Mouse (Mus musculus): Measurements from ENCODE around the gene Fnbp1. TPM values are rescaled to one million over a fixed set of nuclear protein-coding genes. Genes with fewer than 3 reads are reported as not detected.
A peak's percentile ranks its signal among the peaks of the same experiment; 100 is the strongest.

The Fnbp1 gene
- polyA plus RNA-seq, 1 experiment from 2014 or later = 20.3 TPM

- WGBS = 45% methylated on average over 5 of the region's 5 CpGs
- no peak for ATAC-seq (ENCODE audit: low FRiP score, low read depth)
- Histone ChIP-seq H3K27ac (no peak overlapping the region), H3K4me1 (peaks cover 16% of the 10 kb centered on the region), H3K27me3 (replicated peaks) (no peaks in the 10 kb centered on the region), H3K9ac (no peak overlapping the region), H3K4me2 (replicated peaks) (no peak overlapping the region), H3K4me3 (no peak overlapping the region), H3K9me3 (0 out of 2 replicates have a peak, but pooled peaks cover 5% of the 10 kb centered on the region), H3K36me3 (peaks cover 7% of the 10 kb centered on the region)
Measured at GRCm38 (mm10) chr2:31087085-31087484, 54.7 kb downstream of the Fnbp1 start.

DNA sequence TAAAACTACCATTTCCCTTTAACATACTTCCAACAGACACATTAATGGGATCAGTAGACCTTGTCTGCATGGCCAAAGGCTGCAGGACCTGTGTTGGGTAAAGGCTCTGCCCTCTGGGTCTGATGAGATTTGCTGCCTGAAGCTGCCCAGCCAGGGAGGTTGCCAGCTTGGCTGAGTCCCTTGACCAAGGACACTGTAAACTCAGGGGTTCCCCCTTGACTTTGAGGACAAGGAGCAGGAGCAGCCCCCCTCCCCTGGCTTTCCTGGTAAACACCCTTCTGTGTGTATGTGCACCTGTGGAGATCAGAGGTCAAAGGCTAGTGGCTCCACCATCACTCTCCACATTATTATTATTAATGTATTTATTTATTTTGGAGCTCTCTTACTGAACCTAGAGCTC is 55.3 kb downstream of the Fnbp1 start:
- no peaks in the 10 kb centered on the region for H3K27me3 ChIP-seq (replicated peaks)
- H3K9ac ChIP-seq = no peak overlapping the region
- no peak overlapping the region for H3K27ac ChIP-seq
- H3K36me3 ChIP-seq = peaks cover 7% of the 10 kb centered on the region
- H3K9me3 ChIP-seq = 0 out of 2 replicates have a peak, but pooled peaks cover 5% of the 10 kb centered on the region
- peaks cover 16% of the 10 kb centered on the region for H3K4me1 ChIP-seq
- H3K4me2 ChIP-seq (replicated peaks) = no peak overlapping the region
- no peak overlapping the region for H3K4me3 ChIP-seq
- no peak for ATAC-seq (ENCODE audit: low FRiP score, low read depth)

DNA sequence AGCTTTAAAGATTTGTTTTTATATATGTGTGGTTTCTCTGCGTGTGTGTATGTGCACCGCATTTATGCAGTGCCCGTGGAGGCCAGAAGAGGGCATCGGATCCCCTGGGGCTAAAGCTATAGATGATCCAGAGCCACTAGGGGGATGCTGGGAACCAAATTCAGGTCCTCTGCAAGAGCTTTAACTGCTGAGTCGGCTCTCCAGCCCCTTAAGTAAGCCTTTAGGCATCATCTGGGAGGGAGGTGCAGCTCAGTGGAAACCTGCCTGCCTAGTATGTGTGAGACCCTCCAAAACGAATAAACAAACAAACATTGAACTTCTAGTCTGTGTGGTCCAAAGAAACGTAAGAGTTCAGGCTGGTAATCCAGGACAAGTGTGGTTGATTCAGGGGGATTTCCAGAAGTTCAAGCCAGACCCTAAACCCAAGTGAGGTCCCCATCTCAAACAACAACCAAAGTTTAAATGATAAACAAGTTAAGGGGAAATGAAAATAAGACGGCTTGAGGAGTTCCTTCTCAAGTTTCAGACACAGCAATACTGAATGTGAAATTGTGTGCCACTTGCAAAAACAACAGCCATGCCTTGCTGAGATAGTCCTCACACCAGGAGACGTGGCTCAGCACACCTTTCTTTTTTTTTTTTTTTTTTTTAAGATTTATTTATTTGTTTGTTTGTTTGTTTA is 57.5 kb downstream of the Fnbp1 start:
- H3K9ac ChIP-seq = no peak overlapping the region
- H3K4me3 ChIP-seq = no peak overlapping the region
- H3K9me3 ChIP-seq = 0 out of 2 replicates have a peak, but pooled peaks cover 5% of the 10 kb centered on the region
- no peaks in the 10 kb centered on the region for H3K27me3 ChIP-seq (replicated peaks)
- peaks cover 16% of the 10 kb centered on the region for H3K4me1 ChIP-seq
- no peak overlapping the region for H3K27ac ChIP-seq
- ATAC-seq (ENCODE audit: low FRiP score, low read depth) = no peak
- H3K4me2 ChIP-seq (replicated peaks) = no peak overlapping the region
- 93% methylated on average over 9 of the region's 9 CpGs for WGBS
- H3K36me3 ChIP-seq = peaks cover 13% of the 10 kb centered on the region

DNA sequence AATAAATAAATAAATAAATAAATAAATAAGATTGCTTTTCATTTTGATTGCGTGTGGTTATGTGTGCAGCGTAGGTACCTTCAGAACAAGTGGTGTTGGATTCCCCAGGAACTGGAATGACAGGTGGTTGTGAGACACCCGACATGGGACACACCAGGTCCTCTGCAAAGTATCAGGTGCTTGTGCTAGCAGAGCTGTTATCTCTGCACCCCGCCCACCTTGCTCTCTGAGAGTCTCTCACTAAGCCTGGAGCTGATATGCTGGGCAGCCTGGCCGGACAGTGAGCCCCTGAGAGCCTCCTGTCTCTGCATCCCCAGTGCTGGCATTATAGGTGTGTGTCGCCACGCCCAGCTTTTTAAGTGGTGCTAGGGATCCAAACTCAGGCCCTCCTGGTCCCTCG is 58.4 kb downstream of the Fnbp1 start:
- no peak overlapping the region for H3K4me2 ChIP-seq (replicated peaks)
- ATAC-seq (ENCODE audit: low FRiP score, low read depth) = no peak
- no peak overlapping the region for H3K4me3 ChIP-seq
- whole genome bisulfite sequencing = 94% methylated on average over 8 of the region's 8 CpGs
- H3K36me3 ChIP-seq = peaks cover 13% of the 10 kb centered on the region
- H3K9me3 ChIP-seq = 0 out of 2 replicates have a peak, but pooled peaks cover 5% of the 10 kb centered on the region
- no peaks in the 10 kb centered on the region for H3K27me3 ChIP-seq (replicated peaks)
- peaks cover 10% of the 10 kb centered on the region for H3K4me1 ChIP-seq
- H3K9ac ChIP-seq = no peak overlapping the region
- H3K27ac ChIP-seq = no peak overlapping the region

DNA sequence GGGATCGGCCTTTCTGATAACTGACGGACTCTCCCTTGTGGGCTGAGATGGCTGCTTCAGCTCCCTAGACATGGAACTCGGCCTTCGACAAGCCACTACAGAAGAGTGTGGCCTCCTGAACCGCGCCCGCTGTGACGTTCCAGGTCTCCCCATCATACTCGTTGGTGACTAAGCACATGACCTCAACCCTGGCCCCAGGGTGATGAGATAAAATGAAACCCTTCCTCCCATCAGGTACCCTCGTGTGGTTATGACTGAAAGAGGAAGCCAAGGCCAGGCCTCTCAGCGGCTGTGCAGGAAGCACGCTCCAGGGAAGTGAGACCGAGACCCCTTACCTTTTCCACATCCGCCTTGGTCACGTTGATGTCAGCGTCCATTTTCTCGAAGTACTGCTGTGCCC is 59.2 kb downstream of the Fnbp1 start:
- Histone ChIP-seq H3K9me3 (0 out of 2 replicates have a peak, but pooled peaks cover 5% of the 10 kb centered on the region), H3K9ac (no peak overlapping the region), H3K27me3 (replicated peaks) (no peaks in the 10 kb centered on the region), H3K4me1 (peaks cover 3% of the 10 kb centered on the region; the same call in 1 of the 2 replicates), H3K4me2 (replicated peaks) (no peak overlapping the region), H3K4me3 (no peak overlapping the region), H3K27ac (no peak overlapping the region), H3K36me3 (peaks cover 13% of the 10 kb centered on the region)
- 90% methylated on average over 17 of the region's 17 CpGs for WGBS
- ATAC-seq (ENCODE audit: low FRiP score, low read depth) = no peak

GRCm38 (mm10) chr2:31081349-31081748 is 60.5 kb downstream of the Fnbp1 start:
- no peak for ATAC-seq (ENCODE audit: low FRiP score, low read depth)
- no peak overlapping the region for H3K27ac ChIP-seq
- WGBS = 69% methylated on average over 4 of the region's 4 CpGs

GRCm38 (mm10) chr2:31079117-31079516 is 62.7 kb downstream of the Fnbp1 start:
- H3K4me3 ChIP-seq = no peak overlapping the region
- 85% methylated on average over 6 of the region's 6 CpGs for whole genome bisulfite sequencing
- no peaks in the 10 kb centered on the region for H3K4me1 ChIP-seq
- H3K4me2 ChIP-seq (replicated peaks) = no peak overlapping the region
- no peak overlapping the region for H3K27ac ChIP-seq
- H3K9ac ChIP-seq = no peak overlapping the region
- H3K27me3 ChIP-seq (replicated peaks) = no peaks in the 10 kb centered on the region
- peaks cover 8% of the 10 kb centered on the region for H3K36me3 ChIP-seq
- 0 out of 2 replicates have a peak, but pooled peaks cover 3% of the 10 kb centered on the region for H3K9me3 ChIP-seq
- no peak for ATAC-seq (ENCODE audit: low FRiP score, low read depth)

More at GRCm38 (mm10) chr2:31081349-31081748, 60.5 kb downstream of the Fnbp1 start:
- H3K4me3 ChIP-seq = no peak overlapping the region
- H3K27me3 ChIP-seq (replicated peaks) = no peaks in the 10 kb centered on the region
- H3K36me3 ChIP-seq = peaks cover 13% of the 10 kb centered on the region
- H3K4me2 ChIP-seq (replicated peaks) = no peak overlapping the region
- H3K9me3 ChIP-seq = 0 out of 2 replicates have a peak, but pooled peaks cover 5% of the 10 kb centered on the region
- H3K9ac ChIP-seq = no peak overlapping the region
- H3K4me1 ChIP-seq = no peaks in the 10 kb centered on the region

DNA sequence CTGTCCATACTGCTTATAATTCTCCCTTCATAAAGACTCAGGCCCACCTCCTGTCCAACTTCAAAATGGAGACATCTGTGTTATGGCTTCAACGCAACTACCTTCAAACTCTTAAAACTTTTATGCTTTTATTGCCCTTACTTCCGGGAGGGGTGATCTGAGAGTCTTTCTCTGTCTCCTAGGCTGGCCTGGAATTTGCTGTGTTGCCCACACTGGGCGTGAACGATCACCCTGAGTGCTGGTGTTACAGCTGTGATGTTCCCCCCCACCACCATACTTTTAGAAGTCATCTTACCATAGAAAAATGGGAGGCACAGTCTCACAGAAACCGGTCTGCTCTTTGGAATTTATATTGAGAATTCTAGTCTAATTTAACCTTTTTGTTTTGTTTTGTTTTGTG is 64.2 kb downstream of the Fnbp1 start:
- Histone ChIP-seq H3K27me3 (replicated peaks) (no peaks in the 10 kb centered on the region), H3K4me1 (no peaks in the 10 kb centered on the region), H3K4me2 (replicated peaks) (no peak overlapping the region), H3K4me3 (no peak overlapping the region), H3K9ac (no peak overlapping the region), H3K36me3 (peaks cover 16% of the 10 kb centered on the region; the same call in 1 of the 2 replicates), H3K9me3 (no peaks in the 10 kb centered on the region), H3K27ac (no peak overlapping the region)
- ATAC-seq (ENCODE audit: low FRiP score, low read depth) = no peak
- WGBS = 49% methylated on average over 5 of the region's 5 CpGs

DNA sequence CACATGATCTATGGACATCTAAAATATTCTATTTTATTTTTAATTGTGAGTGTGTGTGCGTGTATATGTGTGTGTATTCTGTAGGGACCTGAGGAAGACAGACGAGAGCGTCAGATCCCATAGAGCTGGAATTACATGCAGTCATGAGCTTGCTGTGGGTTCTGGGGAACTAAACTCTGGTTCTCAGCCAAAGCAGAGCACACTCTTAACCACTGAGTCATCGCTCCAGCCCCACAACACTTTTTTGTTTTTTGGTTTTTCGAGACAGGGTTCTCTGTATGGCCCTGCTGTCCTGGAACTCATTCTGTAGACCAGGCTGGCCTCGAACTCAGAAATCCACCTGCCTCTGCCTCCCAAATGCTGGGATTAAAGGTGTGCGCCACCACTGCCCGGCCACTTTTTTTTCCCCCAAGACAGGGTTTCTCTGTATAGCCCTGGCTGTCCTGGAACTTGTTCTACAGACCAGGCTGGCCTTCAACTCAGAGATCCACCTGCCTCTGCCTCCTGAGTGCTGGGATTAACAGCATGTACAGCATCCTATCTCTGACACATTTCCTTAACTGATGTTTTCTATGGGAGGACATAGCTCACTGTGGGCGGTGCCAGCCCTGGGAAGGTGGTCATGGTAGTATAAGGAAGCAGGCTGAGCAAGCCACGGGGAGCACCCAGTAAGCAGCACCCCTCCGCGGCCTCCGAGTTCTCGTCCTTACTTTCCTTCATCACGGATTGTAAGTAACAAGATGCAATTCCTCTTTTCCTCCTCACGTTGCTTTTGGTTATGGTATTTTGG is 65.3 kb downstream of the Fnbp1 start:
- Histone ChIP-seq H3K36me3 (peaks cover 19% of the 10 kb centered on the region; the same call in 1 of the 2 replicates), H3K9ac (no peak overlapping the region), H3K9me3 (no peaks in the 10 kb centered on the region), H3K27ac (no peak overlapping the region), H3K4me2 (replicated peaks) (no peak overlapping the region), H3K4me3 (no peak overlapping the region), H3K27me3 (replicated peaks) (no peaks in the 10 kb centered on the region), H3K4me1 (no peaks in the 10 kb centered on the region)
- no peak for ATAC-seq (ENCODE audit: low FRiP score, low read depth)
- 94% methylated on average over 16 of the region's 16 CpGs for WGBS

DNA sequence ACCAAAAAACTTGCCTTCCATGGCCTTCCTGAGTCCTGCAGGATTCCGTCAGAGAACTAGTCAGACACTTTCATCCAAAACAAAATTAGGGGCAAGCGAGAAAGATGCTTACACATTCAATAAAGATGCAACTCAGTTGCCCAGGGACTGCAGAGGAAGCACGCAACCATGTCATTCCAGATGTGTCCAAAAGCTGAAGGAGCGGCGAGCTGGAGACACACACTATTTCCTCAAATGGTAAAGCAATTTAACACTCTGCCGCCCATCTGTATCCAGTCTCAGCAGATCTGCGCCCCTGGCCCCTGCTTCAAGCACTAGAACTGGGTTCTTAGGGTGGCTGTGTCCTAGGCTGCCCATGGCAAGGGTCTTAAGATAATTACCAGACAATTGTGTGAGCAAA is 66.0 kb downstream of the Fnbp1 start:
- WGBS = 80% methylated on average over 7 of the region's 7 CpGs
- Histone ChIP-seq H3K4me3 (no peak overlapping the region), H3K27ac (no peak overlapping the region), H3K9me3 (no peaks in the 10 kb centered on the region), H3K36me3 (peaks cover 19% of the 10 kb centered on the region; the same call in 1 of the 2 replicates), H3K27me3 (replicated peaks) (no peaks in the 10 kb centered on the region), H3K4me1 (no peaks in the 10 kb centered on the region), H3K4me2 (replicated peaks) (no peak overlapping the region), H3K9ac (no peak overlapping the region)
- ATAC-seq (ENCODE audit: low FRiP score, low read depth) = no peak

DNA sequence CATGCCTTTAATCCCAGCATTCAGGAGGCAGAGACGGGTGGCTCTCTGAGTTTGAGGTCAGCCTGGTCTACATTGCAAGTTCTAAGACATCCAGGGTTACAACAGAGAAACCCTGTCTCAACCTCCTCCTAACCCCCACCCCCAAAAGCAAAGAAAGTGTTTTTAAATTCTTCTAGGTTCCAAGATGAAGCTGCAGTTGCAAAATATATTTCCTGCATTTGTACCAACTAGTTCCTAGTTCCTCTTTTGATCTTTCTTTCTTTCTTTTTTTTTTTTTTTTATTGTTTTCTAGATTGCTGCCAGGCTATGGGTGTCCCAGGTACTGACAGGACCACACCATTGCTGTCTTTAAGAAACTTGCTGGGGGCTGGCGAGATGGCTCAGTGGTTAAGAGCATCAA is 66.6 kb downstream of the Fnbp1 start:
- Histone ChIP-seq H3K4me2 (replicated peaks) (no peak overlapping the region), H3K4me1 (no peaks in the 10 kb centered on the region), H3K9ac (no peak overlapping the region), H3K27me3 (replicated peaks) (no peaks in the 10 kb centered on the region), H3K4me3 (no peak overlapping the region), H3K27ac (no peak overlapping the region), H3K9me3 (no peaks in the 10 kb centered on the region), H3K36me3 (peaks cover 17% of the 10 kb centered on the region; the same call in 1 of the 2 replicates)
- no peak for ATAC-seq (ENCODE audit: low FRiP score, low read depth)
- 84% methylated on average over 2 of the region's 2 CpGs for WGBS

- Histone ChIP-seq H3K9me3 (no peaks in the 10 kb centered on the region), H3K27me3 (replicated peaks) (no peaks in the 10 kb centered on the region), H3K4me2 (replicated peaks) (no peak overlapping the region), H3K9ac (no peak overlapping the region), H3K4me3 (no peak overlapping the region), H3K36me3 (peaks cover 13% of the 10 kb centered on the region; the same call in 1 of the 2 replicates), H3K27ac (0 out of 2 replicates have a peak overlapping the region, but pooled peaks have one; percentile 66), H3K4me1 (peaks cover 22% of the 10 kb centered on the region)
- 85% methylated on average over 7 of the region's 7 CpGs for WGBS
- ATAC-seq (ENCODE audit: low FRiP score, low read depth) = no peak
Measured at GRCm38 (mm10) chr2:31069506-31069905, 72.3 kb downstream of the Fnbp1 start.
